Mouse (Mus musculus) stomach, embryonic 15.5 days (tissue): Measurements from ENCODE around the gene Il6. TPM values are rescaled to one million over a fixed set of nuclear protein-coding genes. Genes with fewer than 3 reads are reported as not detected.
"Not testable (repeated sequence)": the region's sequence is repeated elsewhere in the genome, so short reads cannot be mapped to it uniquely, and the experiment has no call there.

ENCODE experiments used
- ATAC-seq: fragments of 200-750 bp; cut with Nextera tagmentation; 2 replicates; pipeline ENCODE4 v1.8.0; 2017; ENCODE audit warnings: low read depth, moderate number of reproducible peaks, moderate TSS enrichment; ENCODE audit not compliant: insufficient read depth, low FRiP score
- H3K27ac ChIP-seq: fragments of 300-500 bp; sonication (generic); 2 replicates; pipeline ENCODE4 v1.5.1; 2015; ENCODE audit warnings: mild to moderate bottlenecking, inconsistent platforms
- H3K27me3 ChIP-seq: fragments of 300-500 bp; sonication (generic); replicated peaks from 2 replicates; pipeline ENCODE4 v1.6.1; 2015; ENCODE audit warnings: inconsistent platforms
- H3K36me3 ChIP-seq: fragments of 300-500 bp; sonication (generic); 2 replicates; pipeline ENCODE4 v1.6.1; 2015; ENCODE audit warnings: inconsistent platforms
- H3K4me1 ChIP-seq: fragments of 300-500 bp; sonication (generic); 2 replicates; pipeline ENCODE4 v1.6.1; 2015; ENCODE audit warnings: inconsistent platforms
- H3K4me2 ChIP-seq: fragments of 300-500 bp; sonication (generic); 2 replicates; pipeline ENCODE4 v1.6.1; 2015; ENCODE audit warnings: mild to moderate bottlenecking, inconsistent platforms
- H3K4me3 ChIP-seq: fragments of 300-500 bp; sonication (generic); replicated peaks from 2 replicates; pipeline ENCODE4 v1.5.1; 2015; ENCODE audit warnings: inconsistent platforms
- H3K9ac ChIP-seq: fragments of 300-500 bp; sonication (generic); 2 replicates; pipeline ENCODE4 v1.6.1; 2015; ENCODE audit warnings: inconsistent platforms
- H3K9me3 ChIP-seq: fragments of 300-500 bp; sonication (generic); 2 replicates; pipeline ENCODE4 v1.6.1; 2016; ENCODE audit warnings: inconsistent platforms
- WGBS: fragments of 180-500 bp; shearing (Covaris S2); methylation state at CpG from one replicate; pipeline ENCODE4 v1.1.7; 2015; 5-methylcytosine and 5-hydroxymethylcytosine counted together
- polyA plus RNA-seq: library from polyadenylated mRNA; unstranded; fragments of >200 nt; fragmentation: Nextera tagmentation; extraction: Ambion mirVana; gene quantifications from 2 replicates; pipeline ENCODE4 v1.2.1, GENCODE M21; 2015

Gene Il6
- polyA plus RNA-seq, 1 experiment from 2014 or later, result 0.35 TPM

DNA sequence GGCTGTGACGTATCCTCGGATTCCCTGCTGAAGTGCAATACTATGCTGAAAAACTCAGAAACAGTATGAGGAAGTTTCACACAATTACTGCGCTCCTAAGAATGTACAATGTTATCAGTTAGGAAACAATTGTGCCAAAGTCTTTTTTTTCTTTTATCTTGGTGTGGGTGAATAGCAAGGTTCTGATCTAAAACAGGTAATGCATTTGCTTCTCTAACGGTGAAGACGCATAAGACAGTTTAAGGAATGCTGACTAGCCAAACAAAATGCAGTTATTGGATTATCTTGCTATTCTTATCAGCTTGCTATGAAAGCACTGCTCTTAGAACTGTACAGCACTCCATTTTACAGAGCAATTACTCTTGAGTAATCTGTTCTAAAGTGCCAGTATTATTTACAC, 26.4 kb downstream of the Il6 start:
- WGBS, result 69% methylated on average over 5 of the region's 5 CpGs
- not testable (repeated sequence) for H3K27ac ChIP-seq, H3K4me3 ChIP-seq, H3K9ac ChIP-seq, H3K36me3 ChIP-seq, H3K27me3 ChIP-seq, H3K4me2 ChIP-seq, H3K9me3 ChIP-seq, ATAC-seq, H3K4me1 ChIP-seq

GRCm38 (mm10) chr5:30039841-30040240, 26.9 kb downstream of the Il6 start:
- H3K27ac ChIP-seq, H3K27me3 ChIP-seq, H3K4me1 ChIP-seq, H3K9me3 ChIP-seq, H3K9ac ChIP-seq, H3K36me3 ChIP-seq, H3K4me2 ChIP-seq, ATAC-seq, H3K4me3 ChIP-seq: not testable (repeated sequence)
- 69% methylated on average over 4 of the region's 4 CpGs for WGBS

- no peak for ATAC-seq
Measured at GRCm38 (mm10) chr5:30058216-30058731, 45.4 kb downstream of the Il6 start.

GRCm38 (mm10) chr5:30059607-30060006, 46.7 kb downstream of the Il6 start:
- not testable (repeated sequence) for H3K4me1 ChIP-seq, H3K4me3 ChIP-seq, H3K9ac ChIP-seq, ATAC-seq, H3K27me3 ChIP-seq, H3K27ac ChIP-seq, H3K9me3 ChIP-seq, H3K4me2 ChIP-seq
- peaks cover 28% of the 10 kb centered on the region for H3K36me3 ChIP-seq
- 80% methylated on average over 5 of the region's 5 CpGs for WGBS

More at GRCm38 (mm10) chr5:30058216-30058731, 45.4 kb downstream of the Il6 start:
- Histone ChIP-seq H3K27me3 (no peaks in the 10 kb centered on the region), H3K9ac (no peak overlapping the region), H3K4me3 (no peak overlapping the region), H3K4me2 (no peak overlapping the region), H3K36me3 (peaks cover 22% of the 10 kb centered on the region), H3K4me1 (no peaks in the 10 kb centered on the region), H3K27ac (no peak overlapping the region), H3K9me3 (no peaks in the 10 kb centered on the region)
- WGBS, result 89% methylated on average over 6 of the region's 6 CpGs

GRCm38 (mm10) chr5:30067726-30068125, 54.8 kb downstream of the Il6 start:
- 61% methylated on average over 6 of the region's 6 CpGs for WGBS
- Histone ChIP-seq H3K9me3 (no peaks in the 10 kb centered on the region), H3K36me3 (peaks cover 38% of the 10 kb centered on the region), H3K9ac (no peak overlapping the region), H3K27ac (no peak overlapping the region), H3K4me3 (no peak overlapping the region), H3K4me1 (0 out of 2 replicates have a peak, but pooled peaks cover 3% of the 10 kb centered on the region), H3K27me3 (no peaks in the 10 kb centered on the region), H3K4me2 (no peak overlapping the region)
- ATAC-seq, result no peak

Other genes starting within 250 kb of the Il6 start
- gene Tyms, start 60.5 kb downstream of the Il6 start, polyA plus RNA-seq, result 240 and 284 TPM in 2 replicates
- 0.30 and 0.59 TPM in 2 replicates for gene Garem2, start 92.0 kb downstream of the Il6 start, polyA plus RNA-seq
- gene 3110082J24Rik, start 93.0 kb downstream of the Il6 start, polyA plus RNA-seq, result not detected in 2 replicates
- gene Hadha, start 142.0 kb downstream of the Il6 start, polyA plus RNA-seq, result 142 and 153 TPM in 2 replicates
- 156 and 196 TPM in 2 replicates for gene Hadhb, start 142.1 kb downstream of the Il6 start, polyA plus RNA-seq
- gene Adgrf3, start 192.6 kb downstream of the Il6 start, polyA plus RNA-seq, result 0.33 and 0.34 TPM in 2 replicates
- 22.3 and 24.6 TPM in 2 replicates for gene Selenoi, start 219.5 kb downstream of the Il6 start, polyA plus RNA-seq